Mouse (Mus musculus) cerebellum, adult 2 months (tissue): ENCODE results near the gene Shc1.

Source experiments
- CTCF ChIP-seq: fragments of 200-500 bp; IDR thresholded peaks from 2 replicates; pipeline ENCODE4 v1.5.1; 2011; ENCODE audit warnings: low read depth, mild to moderate bottlenecking, control low read depth, low read length, moderate library complexity, borderline replicate concordance; ENCODE audit not compliant: insufficient read depth
- POLR2A ChIP-seq: fragments of 200-500 bp; IDR thresholded peaks from 2 replicates; pipeline ENCODE4 v1.6.1; 2011; ENCODE audit warnings: low read length, control low read depth, borderline replicate concordance; ENCODE audit not compliant: insufficient read depth

- TF ChIP-seq POLR2A (no peak), CTCF (no peak)
Observed at GRCm38 (mm10) chr3:89435041-89435440, 16.8 kb downstream of the Shc1 start.
